Mouse (Mus musculus) embryonic facial prominence, embryonic 11.5 days (tissue): ENCODE results near the gene Tbce. TPM values are rescaled to one million over a fixed set of nuclear protein-coding genes. Genes with fewer than 3 reads are reported as not detected.
A peak's percentile ranks its signal among the peaks of the same experiment; 100 is the strongest.

Experiments
- ATAC-seq: fragments of 200-750 bp; cut with Nextera tagmentation; replicated peaks from 2 replicates; pipeline ENCODE4 v1.8.0; 2017; ENCODE audit warnings: low read depth; ENCODE audit not compliant: insufficient number of reproducible peaks, low FRiP score, low TSS enrichment
- DNase-seq: peaks from one replicate; pipeline ENCODE4 v3.0.0-alpha.2; 2015; ENCODE audit warnings: low spot score
- H3K27ac ChIP-seq: fragments of 300-500 bp; sonication (generic); replicated peaks from 2 replicates; pipeline ENCODE4 v1.5.1; 2014; ENCODE audit warnings: mild to moderate bottlenecking, low read depth, low read length, control low read depth
- H3K27me3 ChIP-seq: fragments of 300-500 bp; sonication (generic); 2 replicates; pipeline ENCODE4 v1.6.1; 2014; ENCODE audit warnings: mild to moderate bottlenecking, low read length, moderate library complexity, mixed read lengths; ENCODE audit not compliant: control insufficient read depth, insufficient read depth
- H3K36me3 ChIP-seq: fragments of 300-500 bp; sonication (generic); replicated peaks from 2 replicates; pipeline ENCODE4 v1.6.1; 2014; ENCODE audit warnings: low read depth, mild to moderate bottlenecking, low read length, moderate library complexity, mixed read lengths; ENCODE audit not compliant: control insufficient read depth, insufficient read depth
- H3K4me1 ChIP-seq: fragments of 300-500 bp; sonication (generic); 2 replicates; pipeline ENCODE4 v1.6.1; 2014; ENCODE audit warnings: low read length, mixed read lengths; ENCODE audit not compliant: control insufficient read depth, insufficient read depth
- H3K4me2 ChIP-seq: fragments of 300-500 bp; sonication (generic); 2 replicates; pipeline ENCODE4 v1.6.1; 2014; ENCODE audit warnings: low read depth, mild to moderate bottlenecking, control low read depth, low read length, moderate library complexity
- H3K4me3 ChIP-seq: fragments of 300-500 bp; sonication (generic); 2 replicates; pipeline ENCODE4 v1.5.1; 2014; ENCODE audit warnings: low read depth, low read length, control low read depth
- H3K9ac ChIP-seq: fragments of 300-500 bp; sonication (generic); replicated peaks from 2 replicates; pipeline ENCODE4 v1.6.1; 2014; ENCODE audit warnings: mild to moderate bottlenecking, control low read depth, low read length
- H3K9me3 ChIP-seq: fragments of 300-500 bp; sonication (generic); replicated peaks from 2 replicates; pipeline ENCODE4 v1.6.1; 2016; ENCODE audit warnings: mild to moderate bottlenecking, low read length, inconsistent platforms, mixed read lengths; ENCODE audit not compliant: control insufficient read depth
- WGBS: fragments of 180-500 bp; shearing (Covaris S2); extraction: QIAGEN DNeasy Blood & Tissue Kit; methylation state at CpG from one replicate; pipeline ENCODE4 v1.1.7; 2014; 5-methylcytosine and 5-hydroxymethylcytosine counted together
- polyA plus RNA-seq: library from polyadenylated mRNA; unstranded; fragments of >200 nt; fragmentation: Nextera tagmentation; extraction: Ambion mirVana; gene quantifications from 2 replicates; pipeline ENCODE4 v1.2.1, GENCODE M21; 2014

The Tbce gene
- polyA plus RNA-seq = 57.4 and 67.7 TPM in 2 replicates

DNA sequence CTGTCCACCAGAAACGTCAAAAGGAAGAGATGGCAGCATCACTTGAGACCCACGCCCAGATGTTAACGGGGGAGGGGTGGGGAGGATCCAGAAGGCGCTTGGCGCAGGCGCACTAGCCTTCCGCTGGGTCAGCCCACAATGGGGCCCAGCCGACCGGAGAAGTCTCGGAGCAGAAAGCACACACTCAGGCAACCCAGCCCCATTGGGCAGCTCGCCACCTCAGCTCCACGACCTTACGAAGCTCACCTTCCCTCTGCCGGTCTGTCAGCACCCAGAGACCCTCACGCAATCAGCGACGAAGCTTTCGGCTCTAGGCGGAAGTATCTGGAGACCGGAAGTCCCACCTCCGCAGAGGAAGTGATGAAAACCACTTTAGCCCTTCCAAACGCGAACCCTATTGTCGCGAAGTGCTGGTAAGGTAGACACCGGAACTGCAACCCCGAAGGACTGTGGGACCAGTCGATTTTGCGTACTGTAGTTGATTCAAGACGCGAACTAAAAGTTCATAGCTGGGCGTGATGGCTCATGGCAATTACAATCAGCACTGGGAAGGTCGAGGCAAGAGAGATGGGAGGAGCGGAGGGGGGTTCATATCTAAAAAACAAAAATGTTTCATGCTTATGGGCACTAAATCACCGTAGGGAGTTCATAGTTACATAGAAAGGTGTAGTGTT is at the start of gene Tbce:
Gene Tbce, minus strand, starts transcription at position 347 of the 674 bp plus-strand sequence.
- H3K9ac ChIP-seq = peak within 1 kb of the TSS; percentile 92
- no peaks in the 10 kb centered on the region for H3K36me3 ChIP-seq
- WGBS = under 1% methylated on average over 34 of the region's 35 CpGs
- peak within 1 kb of the TSS; percentile 91 for H3K27ac ChIP-seq
- H3K4me1 ChIP-seq = no peaks in the 10 kb centered on the region
- no peaks in the 10 kb centered on the region for H3K9me3 ChIP-seq
- H3K4me2 ChIP-seq = peak within 1 kb of the TSS; percentile 81
- no peaks in the 10 kb centered on the region for H3K27me3 ChIP-seq
- H3K4me3 ChIP-seq = peak within 1 kb of the TSS; percentile 70
- DNase-seq (peak; percentile 92), ATAC-seq (peak; percentile 97)

DNA sequence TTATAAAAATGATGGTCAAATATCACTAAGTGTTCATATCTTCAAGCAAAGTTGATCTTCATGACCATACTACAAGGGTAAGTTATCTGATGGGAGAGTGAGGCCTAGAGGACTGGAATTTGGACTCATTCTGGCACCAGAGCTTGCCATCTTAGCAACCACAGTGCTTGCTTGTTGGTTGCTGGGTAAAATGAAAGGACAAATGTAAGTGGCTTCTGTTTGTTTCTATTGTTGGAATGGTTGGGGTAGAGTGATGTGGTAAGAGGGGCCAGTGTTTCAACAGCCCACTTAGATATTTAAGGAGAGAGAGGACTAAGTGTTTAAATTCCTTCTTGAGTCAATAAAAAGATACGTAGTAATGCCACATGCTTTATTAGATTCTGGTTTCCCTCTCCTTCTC is 49.2 kb upstream of the Tbce start:
- no peak overlapping the region for H3K4me2 ChIP-seq
- no peaks in the 10 kb centered on the region for H3K4me1 ChIP-seq
- DNase-seq (no peak), ATAC-seq (no peak)
- H3K27ac ChIP-seq = no peak overlapping the region
- no peak overlapping the region for H3K9ac ChIP-seq
- H3K36me3 ChIP-seq = no peaks in the 10 kb centered on the region
- WGBS = 86% methylated on average over 1 of the region's 1 CpGs
- no peaks in the 10 kb centered on the region for H3K27me3 ChIP-seq
- H3K4me3 ChIP-seq = no peak overlapping the region
- H3K9me3 ChIP-seq = no peaks in the 10 kb centered on the region

GRCm38 (mm10) chr13:14075326-14075725 is 35.9 kb upstream of the Tbce start:
- Histone ChIP-seq H3K36me3 (no peaks in the 10 kb centered on the region), H3K27me3 (no peaks in the 10 kb centered on the region), H3K27ac (no peak overlapping the region), H3K4me1 (no peaks in the 10 kb centered on the region), H3K4me3 (no peak overlapping the region), H3K9ac (no peak overlapping the region), H3K4me2 (no peak overlapping the region), H3K9me3 (no peaks in the 10 kb centered on the region)
- ATAC-seq = no peak
- 83% methylated on average over 1 of the region's 1 CpGs for WGBS
- no peak for DNase-seq

GRCm38 (mm10) chr13:14074371-14074770 is 34.9 kb upstream of the Tbce start:
- Histone ChIP-seq H3K4me3 (no peak overlapping the region), H3K9me3 (no peaks in the 10 kb centered on the region), H3K36me3 (no peaks in the 10 kb centered on the region), H3K9ac (no peak overlapping the region), H3K27ac (no peak overlapping the region), H3K4me1 (no peaks in the 10 kb centered on the region), H3K27me3 (no peaks in the 10 kb centered on the region), H3K4me2 (no peak overlapping the region)
- DNase-seq (no peak), ATAC-seq (no peak)
- WGBS = 98% methylated on average over 1 of the region's 1 CpGs

DNA sequence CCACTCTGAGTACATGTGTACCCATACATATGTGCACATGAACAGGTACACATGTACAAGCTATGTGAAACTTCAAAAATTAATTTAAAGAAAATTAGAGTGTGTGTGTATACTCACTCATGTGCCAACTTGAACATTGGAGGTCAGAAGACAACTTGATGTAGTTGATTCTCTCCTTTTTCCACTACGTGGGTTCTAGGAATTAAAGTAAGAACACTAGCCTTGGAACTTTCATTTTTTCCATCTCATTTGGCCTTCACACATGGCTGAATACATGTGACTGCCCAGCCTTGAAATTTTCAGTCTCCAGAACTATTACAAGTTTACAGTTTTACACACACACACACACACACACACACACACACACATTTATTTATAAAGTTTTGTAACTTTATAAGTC is 29.9 kb upstream of the Tbce start:
- no peaks in the 10 kb centered on the region for H3K4me1 ChIP-seq
- DNase-seq (no peak), ATAC-seq (no peak)
- H3K27ac ChIP-seq = no peak overlapping the region
- H3K4me2 ChIP-seq = no peak overlapping the region
- H3K9ac ChIP-seq = no peak overlapping the region
- H3K9me3 ChIP-seq = no peaks in the 10 kb centered on the region
- H3K4me3 ChIP-seq = no peak overlapping the region
- WGBS = 100% methylated on average over 1 of the region's 1 CpGs
- no peaks in the 10 kb centered on the region for H3K27me3 ChIP-seq
- H3K36me3 ChIP-seq = no peaks in the 10 kb centered on the region

GRCm38 (mm10) chr13:14068035-14068434 is 28.6 kb upstream of the Tbce start:
- Histone ChIP-seq H3K4me2 (no peak overlapping the region), H3K36me3 (no peaks in the 10 kb centered on the region), H3K9ac (no peak overlapping the region), H3K4me1 (no peaks in the 10 kb centered on the region), H3K27ac (no peak overlapping the region), H3K9me3 (no peaks in the 10 kb centered on the region), H3K4me3 (no peak overlapping the region), H3K27me3 (no peaks in the 10 kb centered on the region)
- DNase-seq (no peak), ATAC-seq (no peak)

- H3K4me2 ChIP-seq = no peak overlapping the region
- no peaks in the 10 kb centered on the region for H3K36me3 ChIP-seq
- 82% methylated on average over 1 of the region's 1 CpGs for WGBS
- DNase-seq = no peak
- no peaks in the 10 kb centered on the region for H3K9me3 ChIP-seq
- H3K27ac ChIP-seq = no peak overlapping the region
- no peak overlapping the region for H3K9ac ChIP-seq
- no peaks in the 10 kb centered on the region for H3K4me1 ChIP-seq
- no peaks in the 10 kb centered on the region for H3K27me3 ChIP-seq
- ATAC-seq = no peak
- no peak overlapping the region for H3K4me3 ChIP-seq
These were observed 26.3 kb upstream of the Tbce start for GRCm38 (mm10) chr13:14065701-14066100.

GRCm38 (mm10) chr13:14065028-14065380 is 25.6 kb upstream of the Tbce start:
- no peaks in the 10 kb centered on the region for H3K4me1 ChIP-seq
- no peaks in the 10 kb centered on the region for H3K9me3 ChIP-seq
- H3K36me3 ChIP-seq = no peaks in the 10 kb centered on the region
- peak overlapping the region; percentile 100 for H3K4me3 ChIP-seq
- 30% methylated on average over 9 of the region's 9 CpGs for WGBS
- H3K9ac ChIP-seq = peak overlapping the region; percentile 99
- H3K4me2 ChIP-seq = peak overlapping the region; percentile 61
- DNase-seq = no peak
- no peaks in the 10 kb centered on the region for H3K27me3 ChIP-seq
- no peak overlapping the region for H3K27ac ChIP-seq
- ATAC-seq = no peak
